Mouse (Mus musculus) heart, embryonic 14.5 days (tissue): Measurements from ENCODE around the gene Rnaseh2a. TPM values are rescaled to one million over a fixed set of nuclear protein-coding genes. Genes with fewer than 3 reads are reported as not detected.

ENCODE experiments used
- ATAC-seq: fragments of 200-750 bp; cut with Nextera tagmentation; 2 replicates; pipeline ENCODE4 v1.8.0; 2017; ENCODE audit warnings: low read depth, moderate TSS enrichment; ENCODE audit not compliant: insufficient number of reproducible peaks, insufficient read depth, low FRiP score
- H3K27ac ChIP-seq, 2 experiments: fragments of 200-500 bp in 1 of 2; fragments of 300-500 bp in 1 of 2; sonication (generic) in 1 of 2; replicated peaks in 1 of 2; 2 replicates each; pipeline ENCODE4 v1.5.1; 2012 to 2014; ENCODE audit warnings: low read depth in 2 of 2, low read length in 2 of 2, control low read depth in 1 of 2, mild to moderate bottlenecking in 1 of 2, mixed read lengths in 1 of 2; ENCODE audit not compliant: control insufficient read depth in 1 of 2, insufficient read depth in 1 of 2
- H3K27me3 ChIP-seq: fragments of 300-500 bp; sonication (generic); 2 replicates; pipeline ENCODE4 v1.6.1; 2014; ENCODE audit warnings: mild to moderate bottlenecking, low read length, control low read depth; ENCODE audit not compliant: control insufficient read depth, insufficient read depth
- H3K36me3 ChIP-seq: fragments of 300-500 bp; sonication (generic); 2 replicates; pipeline ENCODE4 v1.6.1; 2014; ENCODE audit warnings: mild to moderate bottlenecking, control low read depth, low read length, mixed read lengths; ENCODE audit not compliant: control insufficient read depth, insufficient read depth
- H3K4me1 ChIP-seq, 2 experiments: fragments of 200-500 bp in 1 of 2; fragments of 300-500 bp in 1 of 2; sonication (generic) in 1 of 2; 2 replicates each; pipeline ENCODE4 v1.6.1; 2012 to 2014; ENCODE audit warnings: low read length in 2 of 2, control low read depth in 1 of 2, mixed read lengths in 1 of 2; ENCODE audit not compliant: control insufficient read depth in 2 of 2, insufficient read depth in 2 of 2
- H3K4me2 ChIP-seq: fragments of 300-500 bp; sonication (generic); 2 replicates; pipeline ENCODE4 v1.6.1; 2014; ENCODE audit warnings: mild to moderate bottlenecking, low read length
- H3K4me3 ChIP-seq, 2 experiments: fragments of 200-500 bp in 1 of 2; fragments of 300-500 bp in 1 of 2; sonication (generic) in 1 of 2; 2 replicates each; pipeline ENCODE4 v1.5.1; 2012 to 2014; ENCODE audit warnings: low read length in 2 of 2, mild to moderate bottlenecking in 2 of 2, control low read depth in 1 of 2, low read depth in 1 of 2, moderate library complexity in 1 of 2; ENCODE audit not compliant: control insufficient read depth in 1 of 2, insufficient read depth in 1 of 2
- H3K9ac ChIP-seq: fragments of 300-500 bp; sonication (generic); 2 replicates; pipeline ENCODE4 v1.6.1; 2014; ENCODE audit warnings: mild to moderate bottlenecking, low read length
- H3K9me3 ChIP-seq: fragments of 300-500 bp; sonication (generic); 2 replicates; pipeline ENCODE4 v1.6.1; 2016; ENCODE audit warnings: low read length, control low read depth; ENCODE audit not compliant: control insufficient read depth
- WGBS: fragments of 180-500 bp; shearing (Covaris S2); extraction: QIAGEN DNeasy Blood & Tissue Kit; methylation state at CpG from one replicate; pipeline ENCODE4 v1.1.7; 2014; 5-methylcytosine and 5-hydroxymethylcytosine counted together
- polyA plus RNA-seq: library from polyadenylated mRNA; unstranded; fragments of >200 nt; fragmentation: Nextera tagmentation; extraction: Ambion mirVana; gene quantifications from 2 replicates; pipeline ENCODE4 v1.2.1, GENCODE M21; 2014

The Rnaseh2a gene
- polyA plus RNA-seq, 1 experiment from 2014 or later: 80.8 TPM

DNA sequence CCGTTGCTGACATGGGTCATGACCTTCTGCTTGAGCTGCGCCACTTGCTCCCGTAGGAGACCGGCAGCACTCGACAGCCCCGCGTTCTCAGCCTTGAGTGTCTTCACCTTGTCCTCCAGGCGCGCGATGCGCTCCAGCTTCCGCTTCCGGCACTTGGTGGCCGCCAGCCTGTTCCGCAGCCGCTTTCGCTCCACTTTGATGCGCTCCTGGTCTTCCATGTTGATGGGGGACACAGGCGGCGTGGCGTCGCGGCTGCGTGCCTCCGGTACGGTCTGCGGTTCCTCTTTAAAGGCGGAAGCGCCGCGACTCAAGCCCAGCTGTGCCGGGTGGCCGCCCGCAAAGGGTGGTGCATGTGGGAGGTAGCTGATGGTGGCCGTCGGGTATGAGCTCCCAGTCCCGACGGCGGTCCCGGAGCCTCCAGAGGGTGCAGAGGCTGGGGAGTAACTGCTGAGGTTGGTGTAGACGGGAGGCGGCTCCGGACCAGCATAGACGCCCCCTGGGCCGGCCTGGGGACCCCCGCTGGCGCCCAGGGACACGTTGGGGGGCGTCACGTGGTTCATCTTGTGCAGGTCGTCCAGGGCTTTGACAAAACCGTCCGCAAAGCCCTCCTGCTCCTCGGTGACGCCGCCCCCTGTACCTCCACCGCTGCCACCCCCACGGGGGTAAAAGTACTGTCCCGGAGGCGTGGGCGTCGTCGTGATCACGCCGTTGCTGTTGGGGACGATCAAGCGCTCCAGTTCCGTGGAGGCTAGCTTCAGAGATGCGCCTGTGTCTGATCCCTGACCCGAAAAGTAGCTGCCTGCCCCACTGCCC, 8.1 kb upstream of the Rnaseh2a start:
- H3K9ac ChIP-seq: peak overlapping the region; percentile 83
- H3K4me3 ChIP-seq: peak overlapping the region; percentile 62 to 66
- H3K9me3 ChIP-seq: no peaks in the 10 kb centered on the region
- no peak for ATAC-seq
- H3K36me3 ChIP-seq: peaks cover 25% of the 10 kb centered on the region
- WGBS: under 1% methylated on average over 70 of the region's 70 CpGs
- H3K27me3 ChIP-seq: no peaks in the 10 kb centered on the region
- peaks cover 33 to 56% of the 10 kb centered on the region in 2 experiments for H3K4me1 ChIP-seq
- peak overlapping the region; percentile 65 to 89 for H3K27ac ChIP-seq
- H3K4me2 ChIP-seq: peak overlapping the region; percentile 96

DNA sequence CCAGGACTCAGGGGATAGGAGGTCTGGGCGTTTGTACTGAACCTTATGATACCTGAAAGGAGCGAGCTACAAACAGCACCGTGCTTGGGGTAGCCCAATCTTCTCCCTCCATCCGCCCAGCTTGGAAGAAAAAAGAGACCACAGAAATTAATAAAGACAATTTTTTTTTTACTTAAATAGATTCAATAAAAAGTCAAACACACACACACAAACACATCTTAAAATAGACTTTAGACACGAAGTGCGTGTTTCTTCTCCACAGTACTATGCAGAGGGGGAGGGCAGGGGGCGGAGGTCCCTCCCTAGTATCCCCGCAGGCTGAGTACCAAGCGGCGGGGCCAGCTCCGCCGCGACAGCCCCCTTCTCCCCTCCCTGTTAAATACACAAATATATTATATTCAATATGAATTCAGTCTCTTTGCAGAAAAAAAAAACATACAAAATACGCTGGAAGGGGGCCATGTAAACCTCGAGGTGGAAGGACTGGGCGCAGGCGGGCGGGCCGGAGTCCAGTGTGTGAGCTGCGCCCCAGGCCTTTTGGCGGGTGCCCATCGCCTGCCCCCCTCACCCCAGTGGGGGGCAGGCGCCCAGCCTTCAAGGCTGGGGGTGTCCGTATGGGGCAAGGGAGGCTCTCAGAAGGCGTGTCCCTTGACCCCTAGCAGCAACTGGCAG, 7.3 kb upstream of the Rnaseh2a start:
- peak overlapping the region; percentile 64 to 89 for H3K27ac ChIP-seq
- ATAC-seq: no peak
- no peaks in the 10 kb centered on the region for H3K9me3 ChIP-seq
- peak overlapping the region; percentile 62 to 66 for H3K4me3 ChIP-seq
- H3K36me3 ChIP-seq: peaks cover 33% of the 10 kb centered on the region
- no peaks in the 10 kb centered on the region for H3K27me3 ChIP-seq
- WGBS: 3% methylated on average over 25 of the region's 25 CpGs
- H3K4me1 ChIP-seq: peaks cover 30 to 55% of the 10 kb centered on the region in 2 experiments
- H3K9ac ChIP-seq: peak overlapping the region; percentile 83
- peak overlapping the region; percentile 96 for H3K4me2 ChIP-seq

DNA sequence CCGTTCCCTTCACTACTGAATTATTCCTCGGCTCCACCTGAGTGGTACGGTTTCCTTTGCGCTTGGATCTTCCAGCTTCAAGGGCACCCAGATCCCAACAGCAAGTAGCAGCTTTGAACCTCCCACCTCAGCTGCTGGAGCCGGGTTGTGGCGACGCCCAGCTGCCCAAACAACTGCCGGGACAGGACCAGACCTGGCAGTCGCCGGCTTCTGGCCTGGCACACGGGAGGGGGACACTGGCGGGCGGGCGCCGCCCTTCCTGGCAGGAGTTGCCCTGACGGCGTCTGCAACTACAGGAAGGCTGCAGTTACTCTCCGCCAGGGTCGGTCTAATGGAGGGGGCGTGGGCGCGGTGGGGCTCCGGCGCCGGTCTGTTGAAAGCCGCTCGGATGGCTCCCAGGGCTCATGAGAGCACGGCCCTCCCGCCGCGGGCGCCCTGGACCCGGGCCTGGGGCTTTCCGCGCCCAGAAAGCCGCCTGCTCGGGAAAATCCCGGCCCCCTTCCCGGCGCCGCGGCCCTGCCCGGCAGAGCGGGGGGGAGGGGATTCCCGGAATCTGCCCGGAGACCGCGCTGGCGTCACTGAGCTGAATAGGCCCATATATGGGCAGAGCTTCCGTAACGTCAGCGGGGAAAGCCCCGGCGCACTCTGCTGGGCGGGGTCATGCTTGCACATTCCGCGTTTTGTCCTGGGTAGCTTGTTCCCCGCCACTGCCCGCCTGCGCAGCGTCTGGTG, 6.6 kb upstream of the Rnaseh2a start:
- Histone ChIP-seq H3K27me3 (no peaks in the 10 kb centered on the region), H3K4me2 (peak overlapping the region; percentile 96), H3K36me3 (peaks cover 40% of the 10 kb centered on the region), H3K4me1 (peaks cover 26 to 48% of the 10 kb centered on the region in 2 experiments), H3K27ac (peak overlapping the region; percentile 63 to 89), H3K9me3 (no peaks in the 10 kb centered on the region), H3K9ac (peak overlapping the region; percentile 83), H3K4me3 (peak overlapping the region; percentile 62 to 66)
- peak; percentile 81 for ATAC-seq
- under 1% methylated on average over 56 of the region's 61 CpGs for WGBS

DNA sequence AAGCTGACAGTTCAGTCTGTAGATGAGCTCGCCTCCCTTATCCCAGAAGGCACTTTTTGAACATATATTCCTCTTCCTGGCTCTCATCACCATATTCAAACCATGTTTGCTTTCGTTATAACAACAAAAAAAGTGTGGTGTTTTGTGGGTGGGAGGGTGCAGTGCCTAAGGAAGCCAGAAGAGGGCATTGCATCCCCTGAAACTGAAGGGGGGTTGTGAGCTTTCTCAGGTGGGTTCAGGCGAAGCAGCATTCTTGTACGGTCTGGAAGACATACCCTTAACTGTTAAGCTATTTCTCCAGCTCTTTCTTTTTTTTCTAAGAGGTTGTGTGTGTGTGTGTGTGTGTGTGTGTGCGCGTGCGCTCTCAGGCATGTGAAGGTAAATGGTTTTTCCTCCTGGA, 5.9 kb upstream of the Rnaseh2a start:
- Histone ChIP-seq H3K9me3 (no peaks in the 10 kb centered on the region), H3K27me3 (no peaks in the 10 kb centered on the region), H3K4me2 (peak overlapping the region; percentile 96), H3K9ac (peak overlapping the region; percentile 83; the same call in 1 of the 2 replicates), H3K27ac (peak overlapping the region; percentile 6 to 89; a peak in 3 of 4 replicates), H3K36me3 (peaks cover 47% of the 10 kb centered on the region), H3K4me3 (peak overlapping the region in 1 of 2 experiments; percentile 62; a peak in 1 of 4 replicates), H3K4me1 (peaks cover 27 to 48% of the 10 kb centered on the region in 2 experiments)
- WGBS: 43% methylated on average over 7 of the region's 7 CpGs
- no peak for ATAC-seq

DNA sequence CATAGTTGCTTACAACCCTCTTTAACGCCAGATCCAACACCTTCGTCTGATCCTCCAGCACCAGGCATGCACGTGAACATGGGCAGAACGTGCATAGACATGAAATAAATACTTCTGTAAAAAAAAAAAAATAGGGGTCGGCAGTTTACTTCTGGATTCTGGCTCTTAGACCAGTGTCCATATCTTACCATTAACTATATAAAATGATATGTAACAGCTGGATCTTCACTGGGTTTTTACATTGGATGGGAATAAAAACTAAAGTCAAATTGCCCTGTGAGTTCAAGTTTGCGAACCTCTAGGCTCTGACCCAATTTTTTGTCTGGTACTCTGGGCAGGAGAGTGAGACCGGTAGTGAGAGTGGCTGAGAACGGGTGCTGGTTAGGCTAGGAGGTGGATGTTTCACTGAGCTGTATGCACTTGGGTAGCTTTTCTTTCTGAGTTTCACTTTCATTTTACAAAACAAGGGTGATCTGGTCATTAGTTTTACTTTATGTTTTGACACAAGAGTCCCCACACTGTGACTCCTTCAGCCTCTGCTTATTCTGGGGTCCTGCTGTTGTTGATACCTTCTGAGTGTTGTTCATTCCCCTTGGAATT, 5.1 kb upstream of the Rnaseh2a start:
- 79% methylated on average over 8 of the region's 8 CpGs for WGBS
- no peaks in the 10 kb centered on the region for H3K27me3 ChIP-seq
- no peak overlapping the region for H3K27ac ChIP-seq
- H3K9me3 ChIP-seq: no peaks in the 10 kb centered on the region
- H3K36me3 ChIP-seq: peaks cover 47% of the 10 kb centered on the region
- H3K4me2 ChIP-seq: no peak overlapping the region
- H3K9ac ChIP-seq: no peak overlapping the region; the same call in 1 of the 2 replicates
- peaks cover 25 to 44% of the 10 kb centered on the region in 2 experiments for H3K4me1 ChIP-seq
- H3K4me3 ChIP-seq: no peak overlapping the region
- ATAC-seq: no peak

DNA sequence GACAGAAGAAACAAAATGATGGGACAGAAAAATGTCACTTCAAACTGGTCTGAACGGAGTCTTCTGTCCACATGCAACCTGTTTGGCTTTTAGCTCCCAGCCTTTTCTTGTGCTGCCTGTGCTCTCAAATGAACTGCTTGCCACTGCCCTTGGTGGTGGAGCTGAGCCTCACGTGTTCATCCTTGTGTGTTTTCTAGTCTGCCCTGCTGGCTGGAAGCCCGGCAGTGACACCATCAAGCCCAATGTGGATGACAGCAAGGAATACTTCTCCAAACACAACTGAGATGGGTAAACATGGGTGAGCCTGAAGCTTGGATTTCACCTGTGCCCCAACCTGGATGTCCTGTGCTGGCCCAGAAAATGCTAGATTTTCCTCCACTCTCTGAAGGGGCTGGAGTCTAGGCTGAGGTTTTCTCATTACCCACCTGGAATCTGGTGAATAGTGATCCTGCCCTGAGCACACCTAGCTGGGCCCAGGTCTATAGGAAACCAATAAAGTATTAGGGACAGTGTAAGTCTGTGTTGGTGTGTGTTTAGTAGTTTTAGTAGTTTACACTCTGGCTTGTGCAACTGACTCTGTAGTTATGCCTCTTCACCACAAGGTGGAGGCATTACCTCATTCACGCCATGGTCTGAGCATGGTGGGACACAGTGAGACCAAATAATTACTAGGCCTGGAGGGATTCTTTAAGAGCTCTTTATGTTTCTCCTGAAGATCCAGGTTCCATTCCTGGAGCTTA, 4.4 kb upstream of the Rnaseh2a start:
- Histone ChIP-seq H3K4me2 (no peak overlapping the region), H3K27me3 (no peaks in the 10 kb centered on the region), H3K4me3 (no peak overlapping the region), H3K9ac (no peak overlapping the region), H3K27ac (no peak overlapping the region), H3K4me1 (peaks cover 22 to 39% of the 10 kb centered on the region in 2 experiments), H3K36me3 (peaks cover 47% of the 10 kb centered on the region), H3K9me3 (no peaks in the 10 kb centered on the region)
- WGBS: 65% methylated on average over 4 of the region's 4 CpGs
- ATAC-seq: no peak
